Comparison of ENCODE assay signal across 35 mouse cellular contexts in genomic region chr14:74691963-74692362, GRCm38 (mm10).
"Had no signal": no experiment of that assay in that cellular context is flagged by ENCODE, and none has a peak within 500 bp of the region (broad histone marks: within the 10 kb centered on the region; RNA-seq: fewer than 3 reads in every experiment).

No protein-coding gene starts in this region.

- DNase-seq: heart, postnatal 10 days; heart, postnatal 14 days; heart, postnatal 36 days; heart, postnatal 4 days; kidney, adult 11 months; kidney, adult 18-20 months; kidney, adult 2 months; kidney, adult 8-10 months; kidney, adult 9 months; kidney, postnatal 10 days; kidney, postnatal 14 days; kidney, postnatal 25 days; kidney, postnatal 36 days; kidney, postnatal 4 days; layer of hippocampus, adult 9-11 months; layer of hippocampus, postnatal 36 days had no signal

- H3K27me3 ChIP-seq: heart, embryonic 15.5 days; hindbrain, embryonic 12.5 days; hindbrain, embryonic 13.5 days; hindbrain, embryonic 15.5 days; intestine, embryonic 15.5 days; kidney, embryonic 15.5 days had no signal

- H3K4me2 ChIP-seq: heart, embryonic 11.5 days; heart, embryonic 12.5 days; heart, embryonic 13.5 days; heart, embryonic 15.5 days; hindbrain, embryonic 12.5 days; hindbrain, embryonic 13.5 days; hindbrain, embryonic 14.5 days; hindbrain, embryonic 15.5 days; intestine, embryonic 15.5 days; kidney, embryonic 15.5 days had no signal

- ATAC-seq: hindbrain, embryonic 16.5 days; hindbrain, postnatal 0 days; inflammation-experienced regulatory T-cells, adult 6 months; intestine, embryonic 15.5 days; intestine, embryonic 16.5 days; intestine, postnatal 0 days had no signal

- H3K9me3 ChIP-seq: heart, embryonic 10.5 days; heart, embryonic 12.5 days; heart, embryonic 13.5 days; heart, embryonic 15.5 days; hindbrain, embryonic 10.5 days; hindbrain, embryonic 12.5 days; hindbrain, embryonic 13.5 days; hindbrain, embryonic 15.5 days; intestine, embryonic 15.5 days; kidney, embryonic 15.5 days had no signal

- H3K9ac ChIP-seq: heart, embryonic 12.5 days; heart, embryonic 13.5 days; heart, embryonic 15.5 days; hindbrain, embryonic 12.5 days; hindbrain, embryonic 13.5 days; hindbrain, embryonic 14.5 days; hindbrain, embryonic 15.5 days; intestine, embryonic 15.5 days; kidney, embryonic 15.5 days had no signal

- H3K36me3 ChIP-seq: heart, embryonic 10.5 days; heart, embryonic 12.5 days; heart, embryonic 13.5 days; heart, embryonic 15.5 days; hindbrain, embryonic 10.5 days; hindbrain, embryonic 12.5 days; hindbrain, embryonic 13.5 days; hindbrain, embryonic 15.5 days; intestine, embryonic 15.5 days; kidney, embryonic 15.5 days had no signal

- H3K4me1 ChIP-seq: heart, embryonic 10.5 days; heart, embryonic 12.5 days; hindbrain, embryonic 10.5 days; hindbrain, embryonic 12.5 days; hindbrain, embryonic 13.5 days had no signal

- H3K27ac ChIP-seq: heart, embryonic 10.5 days; heart, embryonic 13.5 days; heart, embryonic 15.5 days; hindbrain, embryonic 10.5 days; hindbrain, embryonic 12.5 days; hindbrain, embryonic 13.5 days; hindbrain, embryonic 14.5 days; hindbrain, embryonic 15.5 days; hindbrain, postnatal 0 days; intestine, embryonic 15.5 days; kidney, embryonic 15.5 days; kidney, postnatal 0 days; layer of hippocampus, adult 2 months had no signal

- H3K4me3 ChIP-seq: heart, embryonic 10.5 days; heart, embryonic 12.5 days; heart, embryonic 13.5 days; heart, embryonic 15.5 days; hindbrain, embryonic 10.5 days; hindbrain, embryonic 12.5 days; hindbrain, embryonic 13.5 days; hindbrain, embryonic 15.5 days; intestine, embryonic 15.5 days; kidney, embryonic 15.5 days; layer of hippocampus, adult 2 months had no signal
